ENCODE assay signal across 23 mouse cellular contexts in genomic region chr16:93308666-93309360, GRCm38 (mm10).
A peak's percentile ranks its signal among the peaks of the same experiment; 100 is the strongest.
DNase-seq lines count a peak whose midpoint lies in the region; ATAC-seq and TF ChIP-seq lines count a peak whose summit lies in the region.
"Had no signal": no experiment of that assay in that cellular context is flagged by ENCODE, and none has a peak within 500 bp of the region (broad histone marks: within the 10 kb centered on the region; RNA-seq: fewer than 3 reads in every experiment).

No protein-coding gene starts in this region.

- no peaks in the 10 kb centered on the region for H3K79me2 ChIP-seq in myocyte (ENCODE audit: control insufficient read depth, insufficient read depth)

- no peaks in the 10 kb centered on the region for H3K27me3 ChIP-seq in myocyte (ENCODE audit: control insufficient read depth, insufficient read depth, insufficient read length)
- H3K27me3 ChIP-seq in hindbrain, embryonic 10.5 days (ENCODE audit: insufficient read depth, poor library complexity, severe bottlenecking), result no peaks in the 10 kb centered on the region
- H3K27me3 ChIP-seq: CH12.LX; midbrain, embryonic 12.5 days had no signal

- 94% methylated on average over 2 of the region's 2 CpGs for WGBS in hindbrain, embryonic 10.5 days

- no peaks in the 10 kb centered on the region for H3K36me3 ChIP-seq in myocyte (ENCODE audit: control insufficient read depth, insufficient read depth)
- H3K36me3 ChIP-seq in hindbrain, embryonic 10.5 days, result no peaks in the 10 kb centered on the region
- H3K36me3 ChIP-seq: limb, embryonic 10.5 days; midbrain, embryonic 12.5 days had no signal

- no peak overlapping the region for H3K4me3 ChIP-seq in myocyte
- no peak overlapping the region for H3K4me3 ChIP-seq in hindbrain, embryonic 10.5 days
- H3K4me3 ChIP-seq: limb, embryonic 10.5 days; midbrain, embryonic 12.5 days had no signal

- no peak overlapping the region for H3K4me2 ChIP-seq in myocyte (ENCODE audit: low read depth)
- H3K4me2 ChIP-seq: midbrain, embryonic 12.5 days had no signal

- DNase-seq in heart, adult 11 months, result peak; percentile 74
- no peak for DNase-seq in heart, adult 18-20 months
- DNase-seq in B cell, adult 2 months, result peak; percentile 9 to 11
- DNase-seq in thymus, postnatal 10 days (ENCODE audit: low spot score in 2 of 2), result no peak
- DNase-seq in adrenal gland, postnatal 10 days, result no peak
- no peak for DNase-seq in hindbrain, embryonic 10.5 days (ENCODE audit: low spot score)
- DNase-seq: adrenal gland, adult 8-10 months; cerebellum, adult 9-11 months; embryo, embryonic 11 days; heart, postnatal 36 days; kidney, adult 18-20 months; kidney, postnatal 25 days; liver, postnatal 0 days; lung, postnatal 36 days; right cerebral cortex, postnatal 14 days; spleen, adult 18-20 months; thymus, postnatal 36 days had no signal

- H3K4me1 ChIP-seq in hindbrain, embryonic 10.5 days (replicated peaks), result 0 out of 2 replicates have a peak, but pooled peaks cover 3% of the 10 kb centered on the region
- H3K4me1 ChIP-seq: limb, embryonic 10.5 days; midbrain, embryonic 12.5 days had no signal

- H3K9me3 ChIP-seq in hindbrain, embryonic 10.5 days, result peaks cover 12% of the 10 kb centered on the region
- H3K9me3 ChIP-seq: limb, embryonic 10.5 days had no signal

- H3K27ac ChIP-seq in hindbrain, embryonic 10.5 days, result no peak overlapping the region
- H3K27ac ChIP-seq: hindbrain, postnatal 0 days; limb, embryonic 10.5 days; midbrain, embryonic 12.5 days had no signal

- H3ac ChIP-seq in myocyte (ENCODE audit: control insufficient read depth, insufficient read length), result no peak overlapping the region

- no peak for TF ChIP-seq POLR2A in myocyte (IDR thresholded peaks at IDR 0.05; ENCODE audit: insufficient read length, low read depth)

- peak; percentile 47; the same call in 1 of the 2 replicates for ATAC-seq in common myeloid progenitor, adult 5-6 weeks (replicated peaks; ENCODE audit: low read depth, poor library complexity, severe bottlenecking)
- ATAC-seq: hindbrain, postnatal 0 days; liver, postnatal 0 days had no signal

TF ChIP-seq in myocyte, 11 proteins besides CTCF, POLR2A, EP300 and RAD21:
- peak in 2 of 3 experiments; percentile 75 to 88 for TF ChIP-seq MYOG (IDR thresholded peaks at IDR 0.05; ENCODE audit: control insufficient read depth in 1 of 3, insufficient read depth in 1 of 3, insufficient read length in 2 of 3, low read depth in 2 of 3)
- TF ChIP-seq MYOD1 (IDR thresholded peaks at IDR 0.05; ENCODE audit: control insufficient read depth in 1 of 3, insufficient read length in 2 of 3, low read depth in 2 of 3), result peak in 2 of 3 experiments; percentile 74 to 79
- TF ChIP-seq POLR2AphosphoS2 (IDR thresholded peaks at IDR 0.05; ENCODE audit: insufficient read length, low read depth), result no peak
- TF ChIP-seq REST (IDR thresholded peaks at IDR 0.05; ENCODE audit: insufficient read depth, insufficient read length), result no peak
- TF ChIP-seq TCF12 (IDR thresholded peaks at IDR 0.05; ENCODE audit: insufficient read depth, poor library complexity, severe bottlenecking), result peak; percentile 2
- no peak for TF ChIP-seq CEBPB (IDR thresholded peaks at IDR 0.05; ENCODE audit: insufficient read depth, poor library complexity, severe bottlenecking)
- no peak for TF ChIP-seq SRF (IDR thresholded peaks at IDR 0.05; ENCODE audit: control insufficient read depth, insufficient read length, low read depth)
- peak; percentile 71 for TF ChIP-seq TCF3 (IDR thresholded peaks at IDR 0.05; ENCODE audit: insufficient read length, low read depth)
- no peak for TF ChIP-seq MAX (IDR thresholded peaks at IDR 0.05; ENCODE audit: low read depth)
- TF ChIP-seq E2F4 (IDR thresholded peaks at IDR 0.05; ENCODE audit: insufficient read depth), result no peak

Comparison
In these comparisons a context has a peak if more than half of its experiments do, and no peak if none do; other contexts are left out.
1. DNase-seq: peak in heart, adult 11 months (single experiment) and B cell, adult 2 months (2 of 2); none in heart, adult 18-20 months (0 of 2), thymus, postnatal 10 days (0 of 2), adrenal gland, postnatal 10 days (single experiment) and hindbrain, embryonic 10.5 days (single experiment).